Mouse (Mus musculus) kidney, postnatal 14 days (tissue): Measurements from ENCODE around the gene Polr1a.

Experiments
- DNase-seq: peaks from one replicate; pipeline ENCODE4 v3.0.0; 2022; ENCODE audit warnings: mixed read lengths

Gene Polr1a

GRCm38 (mm10) chr6:72001220-72001777 is 92.4 kb downstream of the Polr1a start:
- no peak for DNase-seq

- no peak for DNase-seq
Measured at GRCm38 (mm10) chr6:72007411-72008212, 98.8 kb downstream of the Polr1a start.

GRCm38 (mm10) chr6:72008213-72008655 is 99.4 kb downstream of the Polr1a start:
- no peak for DNase-seq

- no peak for DNase-seq
Measured at GRCm38 (mm10) chr6:72009454-72009853, 100.6 kb downstream of the Polr1a start.

- no peak for DNase-seq
Measured at GRCm38 (mm10) chr6:72014033-72014432, 105.2 kb downstream of the Polr1a start.

- no peak for DNase-seq
Measured at GRCm38 (mm10) chr6:72018052-72018451, 109.2 kb downstream of the Polr1a start.

GRCm38 (mm10) chr6:72025497-72025896 is 116.6 kb downstream of the Polr1a start:
- DNase-seq, result no peak

- DNase-seq, result no peak
Measured at GRCm38 (mm10) chr6:72028079-72028478, 119.2 kb downstream of the Polr1a start.

- no peak for DNase-seq
Measured at GRCm38 (mm10) chr6:72029674-72030073, 120.8 kb downstream of the Polr1a start.
